Mouse (Mus musculus): ENCODE data around the gene Lamb1. TPM values are rescaled to one million over a fixed set of nuclear protein-coding genes. Genes with fewer than 3 reads are reported as not detected.

The Lamb1 gene
- total RNA-seq, 1 experiment from 2014 or later: 133 TPM

GRCm38 (mm10) chr12:31252259-31252658 lies 12.8 kb upstream of the Lamb1 start:
- no peak for DNase-seq

- no peak for DNase-seq
These were observed 10.1 kb upstream of the Lamb1 start for GRCm38 (mm10) chr12:31254978-31255377.

- no peak for DNase-seq
These were observed 8.7 kb upstream of the Lamb1 start for GRCm38 (mm10) chr12:31256121-31256903.

GRCm38 (mm10) chr12:31261882-31262281 lies 3.2 kb upstream of the Lamb1 start:
- DNase-seq: no peak

- no peak for DNase-seq
These were observed 1.1 kb upstream of the Lamb1 start for GRCm38 (mm10) chr12:31263921-31264320.

- DNase-seq: peak; percentile 42
These were observed 843 bp downstream of the Lamb1 start for GRCm38 (mm10) chr12:31265722-31266431.

GRCm38 (mm10) chr12:31266686-31267085 lies 1.7 kb downstream of the Lamb1 start:
- DNase-seq: peak; percentile 21

- no peak for DNase-seq
These were observed 2.3 kb downstream of the Lamb1 start for GRCm38 (mm10) chr12:31267363-31267762.

GRCm38 (mm10) chr12:31268315-31268714 lies 3.3 kb downstream of the Lamb1 start:
- DNase-seq: no peak

GRCm38 (mm10) chr12:31269020-31269597 lies 4.1 kb downstream of the Lamb1 start:
- no peak for DNase-seq

- no peak for DNase-seq
These were observed 5.3 kb downstream of the Lamb1 start for GRCm38 (mm10) chr12:31270361-31270760.

GRCm38 (mm10) chr12:31270776-31271175 lies 5.7 kb downstream of the Lamb1 start:
- DNase-seq: no peak

- DNase-seq: peak; percentile 58
These were observed 6.5 kb downstream of the Lamb1 start for GRCm38 (mm10) chr12:31271361-31272011.

GRCm38 (mm10) chr12:31272012-31272735 lies 7.1 kb downstream of the Lamb1 start:
- DNase-seq: no peak

- no peak for DNase-seq
These were observed 7.8 kb downstream of the Lamb1 start for GRCm38 (mm10) chr12:31272846-31273245.

- no peak for DNase-seq
These were observed 8.6 kb downstream of the Lamb1 start for GRCm38 (mm10) chr12:31273646-31274045.

GRCm38 (mm10) chr12:31275411-31275810 lies 10.4 kb downstream of the Lamb1 start:
- DNase-seq: no peak

- DNase-seq: no peak
These were observed 13.2 kb downstream of the Lamb1 start for GRCm38 (mm10) chr12:31278270-31278669.

- DNase-seq: no peak
These were observed 15.3 kb downstream of the Lamb1 start for GRCm38 (mm10) chr12:31280318-31280717.

- DNase-seq: no peak
These were observed 16.1 kb downstream of the Lamb1 start for GRCm38 (mm10) chr12:31281100-31281591.

- no peak for DNase-seq
These were observed 17.2 kb downstream of the Lamb1 start for GRCm38 (mm10) chr12:31282241-31282640.

GRCm38 (mm10) chr12:31283131-31283530 lies 18.1 kb downstream of the Lamb1 start:
- no peak for DNase-seq

All from adrenal gland, postnatal 25 days (tissue).